Mouse (Mus musculus) C2C12 (cell line): Measurements from ENCODE around the gene Scrn3. TPM values are rescaled to one million over a fixed set of nuclear protein-coding genes. Genes with fewer than 3 reads are reported as not detected.

Experiments used
- H3K27me3 ChIP-seq: one replicate; pipeline ENCODE4 v1.6.1; 2011; ENCODE audit not compliant: control insufficient read depth, insufficient read depth, insufficient read length
- H3K36me3 ChIP-seq: one replicate; pipeline ENCODE4 v1.6.1; 2011; ENCODE audit not compliant: control insufficient read depth, insufficient read depth
- H3K4me3 ChIP-seq: one replicate; pipeline ENCODE4 v1.5.1; 2011; ENCODE audit warnings: mild to moderate bottlenecking, control low read depth; ENCODE audit not compliant: poor library complexity, insufficient read depth, severe bottlenecking
- H3K79me2 ChIP-seq: one replicate; pipeline ENCODE4 v1.6.1; 2011; ENCODE audit not compliant: control insufficient read depth, insufficient read depth
- H3K79me3 ChIP-seq: one replicate; pipeline ENCODE4 v1.6.1; 2011; ENCODE audit warnings: low read depth, control low read depth
- H3ac ChIP-seq: one replicate; pipeline ENCODE3; 2011; ENCODE audit warnings: low read depth; ENCODE audit not compliant: control insufficient read depth, insufficient read length
- CEBPB ChIP-seq: IDR thresholded peaks from one replicate; pipeline ENCODE4 v1.6.1; 2011; ENCODE audit warnings: low read depth, mild to moderate bottlenecking, control low read depth, moderate library complexity
- CTCF ChIP-seq: IDR thresholded peaks from one replicate; pipeline ENCODE4 v1.5.1; 2011; ENCODE audit not compliant: control insufficient read depth, insufficient read depth, insufficient read length
- FOSL1 ChIP-seq: IDR thresholded peaks from one replicate; pipeline ENCODE4 v1.8.0; 2011; ENCODE audit warnings: mild to moderate bottlenecking, low read length; ENCODE audit not compliant: poor library complexity, insufficient read depth, severe bottlenecking
- MAX ChIP-seq: IDR thresholded peaks from one replicate; pipeline ENCODE4 v1.6.1; 2011; ENCODE audit warnings: mild to moderate bottlenecking, control low read depth
- MYOD1 ChIP-seq: IDR thresholded peaks from one replicate; pipeline ENCODE4 v1.6.1; 2011; ENCODE audit warnings: low read depth; ENCODE audit not compliant: control insufficient read depth, insufficient read length
- MYOG ChIP-seq: IDR thresholded peaks from one replicate; pipeline ENCODE4 v1.6.1; 2011; ENCODE audit not compliant: control insufficient read depth, insufficient read length; ENCODE audit errors: extremely low read depth
- USF1 ChIP-seq: IDR thresholded peaks from one replicate; pipeline ENCODE4 v1.6.1; 2011; ENCODE audit warnings: low read depth, mild to moderate bottlenecking, control low read depth, moderate library complexity
- polyA plus RNA-seq: library from polyadenylated mRNA; unstranded; fragments of >200 nt; fragmentation: generic; extraction: Trizol; gene quantifications from one replicate; pipeline ENCODE4 v1.2.1, GENCODE M21; 2012; ENCODE audit warnings: missing spikeins

The Scrn3 gene
- polyA plus RNA-seq, 1 experiment: 7.0 TPM

DNA sequence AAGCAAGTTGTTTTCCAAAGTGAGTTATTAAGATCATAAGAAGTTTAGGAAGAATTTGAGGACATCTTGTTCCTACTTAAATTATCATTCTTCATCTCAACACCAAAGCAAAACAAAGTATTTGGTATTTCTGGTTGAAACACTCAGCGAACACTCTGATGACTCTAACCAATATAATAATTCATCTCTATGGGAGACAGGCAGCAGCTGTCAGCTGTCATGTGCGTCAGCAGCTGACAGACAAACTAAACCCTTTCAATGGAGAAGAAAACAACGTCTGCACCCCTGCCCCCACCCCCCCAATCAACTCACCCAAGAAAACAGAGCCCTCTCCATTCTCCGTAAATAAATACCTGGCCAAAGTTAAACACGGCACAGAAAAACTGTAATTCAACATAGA is 39.1 kb downstream of the Scrn3 start:
- Histone ChIP-seq H3K4me3 (no peak overlapping the region), H3K79me2 (no peaks in the 10 kb centered on the region), H3ac (no peak overlapping the region), H3K27me3 (no peaks in the 10 kb centered on the region), H3K79me3 (no peaks in the 10 kb centered on the region), H3K36me3 (no peaks in the 10 kb centered on the region)
- no peak for TF ChIP-seq MAX
- TF ChIP-seq FOSL1: no peak
- TF ChIP-seq MYOD1: peak; percentile 92
- no peak for TF ChIP-seq USF1
- no peak for TF ChIP-seq CEBPB
- no peak for TF ChIP-seq MYOG
- TF ChIP-seq CTCF: no peak

GRCm38 (mm10) chr2:73351927-73352374 is 39.5 kb downstream of the Scrn3 start:
- H3K4me3 ChIP-seq: no peak overlapping the region
- no peaks in the 10 kb centered on the region for H3K79me2 ChIP-seq
- H3K79me3 ChIP-seq: no peaks in the 10 kb centered on the region
- H3K27me3 ChIP-seq: no peaks in the 10 kb centered on the region
- H3ac ChIP-seq: no peak overlapping the region
- no peaks in the 10 kb centered on the region for H3K36me3 ChIP-seq
- TF ChIP-seq MYOG: no peak
- TF ChIP-seq MAX: no peak
- TF ChIP-seq CEBPB: no peak
- TF ChIP-seq USF1: no peak
- TF ChIP-seq CTCF: no peak
- TF ChIP-seq MYOD1: no peak
- TF ChIP-seq FOSL1: no peak

DNA sequence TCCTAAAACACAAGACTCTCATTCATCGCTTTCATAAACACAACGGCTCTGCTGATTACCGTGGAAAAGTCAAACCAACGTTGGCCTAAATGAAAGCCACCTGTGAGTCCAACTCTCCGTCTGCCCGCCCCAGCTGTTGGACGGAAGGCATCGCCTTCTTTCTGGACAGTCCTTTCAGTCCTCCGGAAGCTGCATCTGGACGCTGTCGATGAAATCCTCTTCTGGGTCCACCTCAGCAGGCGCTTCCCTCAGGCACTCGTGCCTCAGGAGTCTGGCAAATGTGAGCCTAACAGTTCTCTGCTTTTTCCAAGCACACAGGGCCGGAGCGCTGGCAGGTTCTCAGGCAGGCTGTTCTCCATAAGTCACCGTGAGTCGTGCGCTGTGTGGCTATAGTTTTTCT is 44.6 kb downstream of the Scrn3 start:
- no peaks in the 10 kb centered on the region for H3K36me3 ChIP-seq
- H3K4me3 ChIP-seq: no peak overlapping the region
- no peak overlapping the region for H3ac ChIP-seq
- no peak for TF ChIP-seq USF1
- no peak for TF ChIP-seq CEBPB
- TF ChIP-seq MYOD1: no peak
- TF ChIP-seq MYOG: no peak
- no peak for TF ChIP-seq FOSL1
- no peak for TF ChIP-seq CTCF
- TF ChIP-seq MAX: no peak
- no peaks in the 10 kb centered on the region for H3K27me3 ChIP-seq
- H3K79me3 ChIP-seq: no peaks in the 10 kb centered on the region
- no peaks in the 10 kb centered on the region for H3K79me2 ChIP-seq

GRCm38 (mm10) chr2:73359941-73360340 is 47.5 kb downstream of the Scrn3 start:
- no peak for TF ChIP-seq CTCF
- no peak for TF ChIP-seq FOSL1
- Histone ChIP-seq H3K79me2 (no peaks in the 10 kb centered on the region), H3K4me3 (no peak overlapping the region), H3K36me3 (no peaks in the 10 kb centered on the region), H3ac (no peak overlapping the region), H3K79me3 (no peaks in the 10 kb centered on the region), H3K27me3 (no peaks in the 10 kb centered on the region)

DNA sequence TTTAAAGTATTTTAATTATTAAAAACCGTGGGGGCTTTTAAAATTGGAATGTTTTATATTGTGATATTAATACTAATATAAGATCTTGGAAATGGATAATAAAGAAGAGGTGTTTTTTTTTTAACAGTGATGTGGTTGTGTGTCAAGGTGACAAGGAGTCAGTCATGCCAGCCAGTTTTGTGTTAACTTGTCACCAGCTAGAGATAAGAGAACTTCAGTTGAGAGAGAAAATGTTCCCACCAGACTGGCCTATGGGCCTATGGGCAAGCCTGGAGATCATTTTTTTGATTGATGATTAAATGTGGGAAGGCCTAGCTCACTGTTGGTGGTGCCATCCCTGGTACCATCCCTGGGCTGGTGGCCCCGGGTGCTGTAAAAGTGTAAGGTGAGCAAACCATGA is 48.1 kb downstream of the Scrn3 start:
- TF ChIP-seq MYOG (no peak), CEBPB (no peak), CTCF (no peak), MAX (no peak), USF1 (no peak), MYOD1 (no peak), FOSL1 (no peak)
- H3K79me3 ChIP-seq: no peaks in the 10 kb centered on the region
- no peaks in the 10 kb centered on the region for H3K27me3 ChIP-seq
- no peaks in the 10 kb centered on the region for H3K36me3 ChIP-seq
- no peaks in the 10 kb centered on the region for H3K79me2 ChIP-seq
- H3ac ChIP-seq: no peak overlapping the region
- H3K4me3 ChIP-seq: no peak overlapping the region

- Histone ChIP-seq H3K36me3 (no peaks in the 10 kb centered on the region), H3K79me3 (no peaks in the 10 kb centered on the region), H3ac (no peak overlapping the region), H3K79me2 (no peaks in the 10 kb centered on the region), H3K4me3 (no peak overlapping the region), H3K27me3 (no peaks in the 10 kb centered on the region)
- TF ChIP-seq MYOD1 (no peak), MAX (no peak), USF1 (no peak)
Measured at GRCm38 (mm10) chr2:73363448-73363847, 51.0 kb downstream of the Scrn3 start.
